Mouse (Mus musculus) forebrain, embryonic 13.5 days (tissue): ENCODE measurements around the gene Nova2. TPM values are rescaled to one million over a fixed set of nuclear protein-coding genes. Genes with fewer than 3 reads are reported as not detected.

Source experiments
- ATAC-seq: fragments of 200-750 bp; cut with Nextera tagmentation; 2 replicates; pipeline ENCODE4 v1.8.0; 2017
- H3K27ac ChIP-seq: fragments of 300-500 bp; sonication (generic); 2 replicates; pipeline ENCODE4 v1.5.1; 2015; ENCODE audit warnings: inconsistent platforms, mild to moderate bottlenecking, moderate library complexity
- H3K27me3 ChIP-seq: fragments of 300-500 bp; sonication (generic); 2 replicates; pipeline ENCODE4 v1.6.1; 2015; ENCODE audit warnings: mild to moderate bottlenecking, inconsistent platforms
- H3K36me3 ChIP-seq: fragments of 300-500 bp; sonication (generic); 2 replicates; pipeline ENCODE4 v1.6.1; 2015; ENCODE audit warnings: mild to moderate bottlenecking, inconsistent platforms; ENCODE audit not compliant: poor library complexity, severe bottlenecking
- H3K4me1 ChIP-seq: fragments of 300-500 bp; sonication (generic); 2 replicates; pipeline ENCODE4 v1.6.1; 2015; ENCODE audit warnings: inconsistent platforms
- H3K4me2 ChIP-seq: fragments of 300-500 bp; sonication (generic); 2 replicates; pipeline ENCODE4 v1.6.1; 2015; ENCODE audit warnings: inconsistent platforms, mild to moderate bottlenecking, moderate library complexity
- H3K4me3 ChIP-seq: fragments of 300-500 bp; sonication (generic); 2 replicates; pipeline ENCODE4 v1.5.1; 2015; ENCODE audit warnings: mild to moderate bottlenecking, inconsistent platforms
- H3K9ac ChIP-seq: fragments of 300-500 bp; sonication (generic); 2 replicates; pipeline ENCODE4 v1.6.1; 2015; ENCODE audit warnings: mild to moderate bottlenecking, inconsistent platforms
- H3K9me3 ChIP-seq: fragments of 300-500 bp; sonication (generic); replicated peaks from 2 replicates; pipeline ENCODE4 v1.6.1; 2016; ENCODE audit warnings: inconsistent platforms
- WGBS: fragments of 180-500 bp; shearing (Covaris S2); methylation state at CpG from one replicate; pipeline ENCODE4 v1.1.7; 2015; 5-methylcytosine and 5-hydroxymethylcytosine counted together
- polyA plus RNA-seq: library from polyadenylated mRNA; unstranded; fragments of >200 nt; fragmentation: Nextera tagmentation; extraction: Ambion mirVana; gene quantifications from 2 replicates; pipeline ENCODE4 v1.2.1, GENCODE M21; 2015

Nova2 gene
- polyA plus RNA-seq, 1 experiment from 2014 or later, result 12.3 TPM

DNA sequence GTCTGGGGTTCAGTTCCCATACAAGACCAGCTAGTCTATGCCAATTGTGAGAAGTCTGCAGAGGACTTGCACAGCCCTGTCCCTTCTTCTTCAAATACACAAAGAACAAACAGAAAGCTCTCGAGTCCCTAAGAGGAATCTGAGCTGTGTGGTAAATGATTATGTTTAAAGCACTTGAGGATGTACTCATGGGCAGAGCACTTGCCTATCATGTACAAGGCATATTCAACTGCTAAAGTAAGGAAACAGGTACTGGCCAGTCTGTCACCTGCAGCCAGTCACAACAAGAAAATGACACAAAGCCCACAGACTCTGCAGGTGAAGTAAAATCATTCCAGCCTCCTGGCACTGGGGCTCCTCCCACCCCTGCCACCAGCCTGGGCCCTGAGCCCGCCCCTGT is 25.2 kb upstream of the Nova2 start:
- H3K4me3 ChIP-seq, result no peak overlapping the region
- H3K9me3 ChIP-seq, result no peaks in the 10 kb centered on the region
- H3K36me3 ChIP-seq, result peaks cover 61% of the 10 kb centered on the region
- H3K27me3 ChIP-seq, result no peaks in the 10 kb centered on the region
- WGBS, result 83% methylated on average over 2 of the region's 2 CpGs
- no peak for ATAC-seq
- no peak overlapping the region for H3K9ac ChIP-seq
- H3K27ac ChIP-seq, result no peak overlapping the region
- H3K4me1 ChIP-seq, result no peaks in the 10 kb centered on the region
- no peak overlapping the region for H3K4me2 ChIP-seq

DNA sequence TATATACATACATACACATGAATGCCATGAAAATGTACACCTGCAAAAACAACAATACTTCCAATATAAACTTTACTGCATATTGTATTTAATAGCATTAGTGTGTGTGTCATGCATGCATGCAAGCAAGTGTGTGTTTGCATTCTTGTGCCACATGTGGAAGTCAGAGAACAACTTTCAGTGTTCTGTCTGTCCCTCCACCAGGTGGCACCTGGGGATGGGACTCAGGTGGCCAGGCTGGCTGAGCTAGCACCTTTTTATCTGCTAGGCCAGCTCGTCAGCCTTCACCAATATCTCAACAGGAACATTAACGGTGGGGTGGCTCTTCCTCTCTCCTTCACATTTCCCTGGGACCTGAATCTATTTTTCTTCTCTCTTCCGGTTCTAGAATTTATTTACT is 23.2 kb upstream of the Nova2 start:
- H3K9ac ChIP-seq, result no peak overlapping the region
- H3K36me3 ChIP-seq, result peaks cover 56% of the 10 kb centered on the region
- H3K9me3 ChIP-seq, result no peaks in the 10 kb centered on the region
- H3K4me2 ChIP-seq, result no peak overlapping the region
- WGBS, result 74% methylated on average over 3 of the region's 3 CpGs
- no peaks in the 10 kb centered on the region; the same call in 1 of the 2 replicates for H3K4me1 ChIP-seq
- H3K4me3 ChIP-seq, result no peak overlapping the region
- no peaks in the 10 kb centered on the region for H3K27me3 ChIP-seq
- H3K27ac ChIP-seq, result no peak overlapping the region
- no peak for ATAC-seq

DNA sequence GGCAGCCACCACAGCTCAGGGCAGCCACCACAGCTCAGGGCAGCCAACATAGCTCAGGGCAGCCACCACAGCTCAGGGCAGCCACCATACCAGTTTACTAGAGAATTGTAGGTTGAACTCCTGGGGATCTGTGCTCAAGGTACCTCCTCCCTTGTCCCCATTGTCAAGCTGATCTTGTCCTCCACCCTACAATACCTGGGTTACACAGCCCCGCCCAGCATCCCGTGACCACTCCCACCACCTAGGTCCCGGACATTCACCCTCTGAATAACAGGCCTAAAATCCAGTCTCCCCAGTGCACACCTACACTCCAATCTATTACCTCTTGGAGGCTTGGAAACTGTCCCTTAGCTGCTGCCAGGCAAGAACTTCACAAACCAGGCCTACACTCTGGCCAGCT is 20.7 kb upstream of the Nova2 start:
- no peak overlapping the region for H3K27ac ChIP-seq
- H3K9me3 ChIP-seq, result no peaks in the 10 kb centered on the region
- H3K9ac ChIP-seq, result no peak overlapping the region
- no peak overlapping the region for H3K4me3 ChIP-seq
- no peak for ATAC-seq
- 72% methylated on average over 3 of the region's 3 CpGs for WGBS
- no peak overlapping the region for H3K4me2 ChIP-seq
- H3K27me3 ChIP-seq, result no peaks in the 10 kb centered on the region
- H3K4me1 ChIP-seq, result peaks cover 21% of the 10 kb centered on the region
- H3K36me3 ChIP-seq, result peaks cover 38% of the 10 kb centered on the region

DNA sequence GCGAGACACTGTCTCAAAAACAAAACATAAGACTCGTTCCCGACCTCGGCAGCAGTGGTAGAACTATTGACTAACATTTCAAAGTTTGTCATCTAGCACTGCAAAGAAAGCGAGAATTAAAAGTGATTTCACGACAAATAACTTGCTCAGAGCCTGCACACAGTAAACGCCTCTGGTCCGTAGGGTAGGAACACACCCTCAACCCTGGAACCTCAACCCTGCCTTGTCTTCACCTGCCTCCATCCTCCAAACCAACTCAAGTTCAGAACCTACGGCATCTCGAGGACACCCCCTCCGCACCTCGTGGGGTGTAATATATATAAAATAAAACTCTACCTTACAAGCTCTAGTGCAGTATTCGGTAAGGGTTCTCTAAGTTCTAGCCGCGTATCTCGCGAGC is 15.9 kb upstream of the Nova2 start:
- H3K4me2 ChIP-seq, result peak overlapping the region; percentile 65
- H3K9ac ChIP-seq, result peak overlapping the region; percentile 62
- H3K4me3 ChIP-seq, result peak overlapping the region; percentile 61
- H3K27me3 ChIP-seq, result no peaks in the 10 kb centered on the region
- H3K36me3 ChIP-seq, result no peaks in the 10 kb centered on the region
- no peaks in the 10 kb centered on the region for H3K9me3 ChIP-seq
- WGBS, result 7% methylated on average over 17 of the region's 17 CpGs
- H3K27ac ChIP-seq, result no peak overlapping the region
- no peak for ATAC-seq
- peaks cover 27% of the 10 kb centered on the region for H3K4me1 ChIP-seq

DNA sequence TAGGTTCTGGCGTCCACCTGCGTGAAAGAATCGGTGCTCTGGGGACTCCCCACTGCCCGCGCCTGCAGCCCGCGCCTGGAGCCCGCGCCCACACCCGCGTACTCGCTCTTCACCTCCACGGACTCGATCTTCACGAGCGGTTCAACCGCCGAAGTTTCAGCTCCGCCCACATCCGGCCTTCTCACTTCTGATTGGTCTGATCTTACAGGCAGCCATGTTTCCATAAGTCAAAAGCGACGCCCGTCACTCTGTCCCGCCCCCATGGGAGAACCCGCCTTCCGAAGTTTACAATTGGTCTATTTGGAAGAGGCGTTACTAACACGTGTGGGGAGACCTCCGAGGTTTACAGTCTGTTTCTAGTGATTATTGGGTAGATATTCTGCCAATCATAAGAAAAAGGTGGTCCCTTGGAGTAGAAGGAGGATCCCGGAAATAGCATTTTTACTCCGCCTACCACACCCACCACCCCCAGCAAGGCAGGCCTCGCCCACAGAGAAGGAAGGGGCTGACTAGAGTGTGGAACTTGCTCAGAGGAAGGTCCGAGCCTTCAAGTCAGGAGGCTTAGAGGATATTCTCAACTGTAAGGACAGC is 15.4 kb upstream of the Nova2 start, which contains the start of gene Ccdc61:
Ccdc61 (minus strand) TSS at position 175 of the 591 bp plus-strand sequence.
- Histone ChIP-seq H3K4me1 (peaks cover 27% of the 10 kb centered on the region), H3K27ac (0 out of 2 replicates have a peak within 1 kb of the TSS, but pooled peaks have one; percentile 28), H3K9ac (peak within 1 kb of the TSS; percentile 62), H3K27me3 (no peaks in the 10 kb centered on the region), H3K4me2 (peak within 1 kb of the TSS; percentile 65), H3K9me3 (no peaks in the 10 kb centered on the region), H3K4me3 (peak within 1 kb of the TSS; percentile 61), H3K36me3 (no peaks in the 10 kb centered on the region)
- 0% methylated on average over 33 of the region's 33 CpGs for WGBS
- peak; percentile 100 for ATAC-seq

DNA sequence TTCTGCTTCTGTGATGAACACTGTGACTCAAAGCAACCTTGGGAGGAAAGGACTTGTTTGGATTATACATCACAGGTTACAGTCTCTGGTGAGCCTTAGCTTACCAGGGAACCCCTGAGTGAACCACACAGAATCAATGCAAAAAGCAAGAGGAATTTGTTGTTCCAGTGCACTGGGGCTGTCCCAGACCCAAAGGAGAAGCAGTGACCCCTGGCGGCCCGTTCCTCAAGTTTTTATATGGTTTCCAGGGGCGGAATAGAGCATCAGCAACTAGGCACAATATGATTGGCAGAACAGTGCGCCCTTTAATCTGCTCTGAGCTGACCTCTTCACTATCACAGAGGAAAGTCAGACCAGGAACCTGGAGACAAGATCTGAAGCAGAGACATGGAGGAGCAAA is 9.4 kb upstream of the Nova2 start:
- H3K4me3 ChIP-seq, result no peak overlapping the region
- H3K4me1 ChIP-seq, result peaks cover 5% of the 10 kb centered on the region
- no peak overlapping the region for H3K4me2 ChIP-seq
- WGBS, result 72% methylated on average over 4 of the region's 4 CpGs
- ATAC-seq, result no peak
- no peaks in the 10 kb centered on the region for H3K27me3 ChIP-seq
- H3K9me3 ChIP-seq, result no peaks in the 10 kb centered on the region
- no peaks in the 10 kb centered on the region for H3K36me3 ChIP-seq
- no peak overlapping the region for H3K27ac ChIP-seq
- no peak overlapping the region for H3K9ac ChIP-seq

DNA sequence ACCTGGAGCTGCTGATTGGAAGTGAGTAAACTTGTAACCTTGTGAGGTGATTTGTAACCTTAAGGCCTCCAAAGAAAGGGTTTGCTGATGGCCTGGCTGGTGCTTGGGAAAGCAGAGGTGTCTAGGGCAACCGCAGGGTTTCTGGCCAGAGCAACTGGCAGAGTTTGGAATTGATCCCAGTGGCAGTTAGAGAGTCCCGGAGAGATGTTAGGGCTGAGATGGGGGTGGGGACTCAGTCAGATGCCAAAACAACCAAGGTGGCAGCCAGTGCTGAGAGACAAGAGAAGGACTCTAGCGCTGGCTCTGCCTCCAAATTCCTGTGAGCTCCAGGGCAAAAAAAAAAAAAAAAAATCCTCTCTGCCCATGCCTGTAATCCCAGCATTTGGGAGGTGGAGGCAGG is 7.8 kb upstream of the Nova2 start:
- H3K9me3 ChIP-seq, result no peaks in the 10 kb centered on the region
- no peak for ATAC-seq
- H3K4me3 ChIP-seq, result no peak overlapping the region
- 62% methylated on average over 3 of the region's 3 CpGs for WGBS
- H3K27ac ChIP-seq, result no peak overlapping the region
- no peak overlapping the region for H3K4me2 ChIP-seq
- H3K36me3 ChIP-seq, result no peaks in the 10 kb centered on the region
- H3K27me3 ChIP-seq, result no peaks in the 10 kb centered on the region
- peaks cover 20% of the 10 kb centered on the region for H3K4me1 ChIP-seq
- H3K9ac ChIP-seq, result no peak overlapping the region

DNA sequence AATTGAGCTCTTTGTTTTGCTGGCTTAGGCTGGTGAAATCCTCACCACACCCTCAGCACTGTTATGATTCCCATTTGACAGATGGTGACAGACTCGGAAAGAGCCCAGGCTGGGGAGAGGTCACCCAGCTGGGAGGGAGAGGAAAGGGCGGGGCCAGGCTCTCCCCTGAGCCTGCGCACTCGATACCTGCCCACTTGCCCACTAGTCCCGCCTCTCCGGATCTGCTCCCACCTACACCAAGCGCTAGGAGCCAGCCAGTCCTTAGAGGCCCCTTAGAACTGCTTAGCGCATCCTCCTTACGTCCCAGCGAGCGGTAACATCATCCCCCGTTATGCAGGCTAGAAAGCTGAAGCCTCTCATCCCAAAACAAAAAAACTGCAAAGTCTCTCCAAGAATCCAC is 4.6 kb upstream of the Nova2 start:
- no peaks in the 10 kb centered on the region for H3K36me3 ChIP-seq
- peak overlapping the region; percentile 37 for H3K9ac ChIP-seq
- peak overlapping the region; percentile 73 for H3K27ac ChIP-seq
- no peaks in the 10 kb centered on the region for H3K9me3 ChIP-seq
- ATAC-seq, result peak; percentile 11; the same call in 1 of the 2 replicates
- H3K4me2 ChIP-seq, result peak overlapping the region; percentile 45
- H3K4me3 ChIP-seq, result 0 out of 2 replicates have a peak overlapping the region, but pooled peaks have one; percentile 14
- no peaks in the 10 kb centered on the region for H3K27me3 ChIP-seq
- H3K4me1 ChIP-seq, result peaks cover 41% of the 10 kb centered on the region
- WGBS, result 2% methylated on average over 12 of the region's 12 CpGs

DNA sequence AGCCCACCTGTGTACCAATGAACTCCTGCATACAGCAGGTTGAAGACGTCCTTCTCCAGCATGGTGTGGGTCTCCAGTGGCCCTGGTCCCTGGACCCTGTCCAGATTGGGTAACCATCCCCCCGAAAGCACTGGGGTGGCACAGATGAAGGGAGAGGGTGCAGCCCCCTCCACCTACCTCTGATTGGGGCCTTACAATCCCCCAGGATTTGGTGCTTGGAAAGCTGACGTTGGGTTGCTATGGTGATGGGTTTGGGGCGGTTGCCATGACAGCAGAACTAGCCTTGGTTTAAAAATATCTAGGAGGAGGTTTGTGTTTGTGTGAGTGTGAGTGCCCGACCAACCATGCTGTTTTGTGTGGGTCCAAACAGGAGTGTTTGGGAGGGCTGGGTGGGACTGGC is 2.9 kb upstream of the Nova2 start:
- Histone ChIP-seq H3K36me3 (no peaks in the 10 kb centered on the region), H3K4me1 (peaks cover 54% of the 10 kb centered on the region), H3K27me3 (no peaks in the 10 kb centered on the region), H3K4me2 (peak overlapping the region; percentile 46), H3K4me3 (no peak overlapping the region), H3K9ac (no peak overlapping the region), H3K9me3 (no peaks in the 10 kb centered on the region), H3K27ac (peak overlapping the region; percentile 90)
- ATAC-seq, result peak; percentile 5; the same call in 1 of the 2 replicates
- WGBS, result 24% methylated on average over 5 of the region's 5 CpGs

- no peak for ATAC-seq
- peaks cover 58% of the 10 kb centered on the region for H3K4me1 ChIP-seq
- peak overlapping the region; percentile 90 for H3K27ac ChIP-seq
- H3K4me2 ChIP-seq, result peak overlapping the region; percentile 46
- 62% methylated on average over 11 of the region's 11 CpGs for WGBS
- H3K36me3 ChIP-seq, result no peaks in the 10 kb centered on the region
- H3K27me3 ChIP-seq, result no peaks in the 10 kb centered on the region
- 0 out of 2 replicates have a peak overlapping the region, but pooled peaks have one; percentile 37 for H3K9ac ChIP-seq
- H3K9me3 ChIP-seq, result no peaks in the 10 kb centered on the region
- H3K4me3 ChIP-seq, result no peak overlapping the region
Measured at GRCm38 (mm10) chr7:18923267-18923666, 2.4 kb upstream of the Nova2 start.

DNA sequence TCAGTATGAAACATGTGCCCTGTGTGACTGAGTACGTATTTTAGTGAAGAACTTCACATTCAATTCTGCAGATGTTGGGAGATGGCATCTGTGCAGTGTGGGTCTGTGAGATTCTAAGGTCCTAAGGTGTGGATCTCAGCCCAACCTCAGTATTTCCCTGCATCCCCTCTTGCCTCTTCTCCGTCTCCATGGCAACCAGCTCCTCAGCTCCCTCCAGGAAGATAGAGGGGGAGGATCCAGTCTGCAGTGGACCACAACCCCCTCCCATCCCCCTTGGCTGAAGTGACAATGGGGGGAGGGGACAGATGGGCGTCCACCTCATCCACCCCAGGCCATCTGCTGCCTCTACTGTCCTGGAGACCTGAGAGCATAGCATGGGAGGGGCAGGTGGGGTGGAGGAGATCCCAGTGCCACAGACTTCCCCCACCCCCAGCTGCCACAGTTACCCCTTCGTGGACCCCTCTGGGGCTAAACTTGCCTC is 1.9 kb upstream of the Nova2 start:
- H3K36me3 ChIP-seq, result no peaks in the 10 kb centered on the region
- WGBS, result 16% methylated on average over 4 of the region's 4 CpGs
- no peak for ATAC-seq
- peak overlapping the region; percentile 46 for H3K4me2 ChIP-seq
- peaks cover 62% of the 10 kb centered on the region for H3K4me1 ChIP-seq
- H3K9ac ChIP-seq, result peak overlapping the region; percentile 37; the same call in 1 of the 2 replicates
- H3K4me3 ChIP-seq, result no peak overlapping the region
- peak overlapping the region; percentile 90 for H3K27ac ChIP-seq
- H3K27me3 ChIP-seq, result no peaks in the 10 kb centered on the region
- H3K9me3 ChIP-seq, result no peaks in the 10 kb centered on the region

GRCm38 (mm10) chr7:18924321-18924720 is 1.4 kb upstream of the Nova2 start:
- Histone ChIP-seq H3K27me3 (no peaks in the 10 kb centered on the region), H3K4me1 (peaks cover 67% of the 10 kb centered on the region), H3K9ac (peak overlapping the region; percentile 37; the same call in 1 of the 2 replicates), H3K4me3 (no peak overlapping the region), H3K4me2 (peak overlapping the region; percentile 46), H3K9me3 (no peaks in the 10 kb centered on the region), H3K27ac (peak overlapping the region; percentile 90), H3K36me3 (no peaks in the 10 kb centered on the region)
- WGBS, result 6% methylated on average over 8 of the region's 8 CpGs
- no peak for ATAC-seq
